Mouse (Mus musculus) CH12.LX (cell line): ENCODE results near the gene Zbtb37.

Experiments used
- BHLHE40 ChIP-seq: IDR thresholded peaks from 2 replicates; pipeline ENCODE4 v1.6.1; 2011; ENCODE audit warnings: mild to moderate bottlenecking, low read depth, low read length, improper control_type of control experiment
- CTCF ChIP-seq, 2 experiments: IDR thresholded peaks in 1 of 2; conservative IDR thresholded peaks in 1 of 2; 2 replicates each; pipeline ENCODE4 v1.5.1; 2011 to 2012; ENCODE audit warnings: low read depth in 2 of 2, low read length in 2 of 2, improper control_type of control experiment in 1 of 2, inconsistent platforms in 1 of 2, mild to moderate bottlenecking in 1 of 2, moderate library complexity in 1 of 2
- POLR2A ChIP-seq: IDR thresholded peaks from 2 replicates; pipeline ENCODE4 v1.6.1; 2011; ENCODE audit warnings: low read depth, mild to moderate bottlenecking, improper control_type of control experiment, low read length
- RAD21 ChIP-seq: IDR thresholded peaks from 2 replicates; pipeline ENCODE4 v1.6.1; 2011; ENCODE audit warnings: low read depth, mild to moderate bottlenecking, low read length, improper control_type of control experiment, moderate library complexity
- RCOR1 ChIP-seq: conservative IDR thresholded peaks from 2 replicates; pipeline ENCODE4 v1.6.1; 2012; ENCODE audit warnings: low read depth, mild to moderate bottlenecking, inconsistent platforms, low read length, improper control_type of control experiment
- TCF12 ChIP-seq: IDR thresholded peaks from 2 replicates; pipeline ENCODE4 v1.6.1; 2014; ENCODE audit warnings: low read depth, mild to moderate bottlenecking, inconsistent platforms, low read length, improper control_type of control experiment
- ZNF384 ChIP-seq: IDR thresholded peaks from 2 replicates; pipeline ENCODE4 v1.6.1; 2012; ENCODE audit warnings: low read depth, low read length, improper control_type of control experiment, inconsistent platforms

DNA sequence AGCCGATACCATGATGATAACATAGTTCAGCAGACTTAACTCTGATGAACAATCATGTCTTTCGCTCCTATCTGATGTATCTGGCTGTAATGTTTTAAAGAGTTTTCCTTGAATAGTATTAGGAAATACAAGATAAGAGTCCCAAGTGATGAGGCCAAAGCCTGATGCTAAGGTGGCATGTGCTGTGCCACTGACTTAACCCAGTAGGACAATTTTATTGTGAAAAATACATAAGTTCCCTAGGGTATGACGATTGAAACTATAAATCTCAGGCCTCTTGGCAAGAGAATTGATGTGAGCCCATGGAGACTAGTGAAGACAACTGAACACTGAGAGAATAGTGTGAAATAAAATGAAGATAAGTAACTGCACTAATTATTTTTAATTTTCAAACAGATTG is 3.0 kb upstream of the Zbtb37 start:
- TF ChIP-seq POLR2A: no peak; the same call in 1 of the 2 replicates
- TF ChIP-seq RAD21: no peak
- TF ChIP-seq CTCF (conservative IDR thresholded peaks at IDR 0.05 in 1 of 2, IDR thresholded peaks at IDR 0.05 in 1 of 2; ENCODE audit: low read depth in 2 of 2, low read length in 2 of 2): no peak
- no peak for TF ChIP-seq ZNF384
- TF ChIP-seq RCOR1: peak; percentile 24; the same call in 1 of the 2 replicates
- TF ChIP-seq BHLHE40: 0 out of 2 replicates have a peak, but pooled peaks have one; percentile 21
- TF ChIP-seq TCF12: no peak
